Mouse (Mus musculus) liver, adult 2 months (tissue): ENCODE measurements around the gene Foxp2.

Experiments
- CTCF ChIP-seq: fragments of 200-500 bp; IDR thresholded peaks from 2 replicates; pipeline ENCODE4 v1.5.1; 2011; ENCODE audit warnings: low read depth, low read length, control low read depth
- POLR2A ChIP-seq: fragments of 200-500 bp; IDR thresholded peaks from 2 replicates; pipeline ENCODE4 v1.6.1; 2011; ENCODE audit warnings: low read length, control low read depth; ENCODE audit not compliant: insufficient read depth; ENCODE audit errors: extremely low read depth

- no peak for TF ChIP-seq CTCF
- no peak for TF ChIP-seq POLR2A
These were observed 454.7 kb downstream of the Foxp2 start for GRCm38 (mm10) chr6:15355852-15356251.
